Mouse (Mus musculus): ENCODE results near the gene Zfp189. TPM values are rescaled to one million over a fixed set of nuclear protein-coding genes. Genes with fewer than 3 reads are reported as not detected.
A peak's percentile ranks its signal among the peaks of the same experiment; 100 is the strongest.
"Not testable (repeated sequence)": the region's sequence is repeated elsewhere in the genome, so short reads cannot be mapped to it uniquely, and the experiment has no call there.

Gene Zfp189
- 1.1 TPM for polyA plus RNA-seq (2012; fragmentation: generic; extraction: Trizol)
- long read RNA-seq, experiment 1, partial matches to known transcripts = 0 of 4 reads
- long read RNA-seq, experiment 1, other reads (novel, unspliced or antisense) = 1 of 4 reads
- long read RNA-seq, experiment 2, transcript Zfp189-202 (3 exons, 2,965 nt) = major isoform, 15 of 22 reads
- long read RNA-seq, experiment 2, partial matches to known transcripts = 0 of 22 reads
- long read RNA-seq, experiment 2, other reads (novel, unspliced or antisense) = 3 of 22 reads

DNA sequence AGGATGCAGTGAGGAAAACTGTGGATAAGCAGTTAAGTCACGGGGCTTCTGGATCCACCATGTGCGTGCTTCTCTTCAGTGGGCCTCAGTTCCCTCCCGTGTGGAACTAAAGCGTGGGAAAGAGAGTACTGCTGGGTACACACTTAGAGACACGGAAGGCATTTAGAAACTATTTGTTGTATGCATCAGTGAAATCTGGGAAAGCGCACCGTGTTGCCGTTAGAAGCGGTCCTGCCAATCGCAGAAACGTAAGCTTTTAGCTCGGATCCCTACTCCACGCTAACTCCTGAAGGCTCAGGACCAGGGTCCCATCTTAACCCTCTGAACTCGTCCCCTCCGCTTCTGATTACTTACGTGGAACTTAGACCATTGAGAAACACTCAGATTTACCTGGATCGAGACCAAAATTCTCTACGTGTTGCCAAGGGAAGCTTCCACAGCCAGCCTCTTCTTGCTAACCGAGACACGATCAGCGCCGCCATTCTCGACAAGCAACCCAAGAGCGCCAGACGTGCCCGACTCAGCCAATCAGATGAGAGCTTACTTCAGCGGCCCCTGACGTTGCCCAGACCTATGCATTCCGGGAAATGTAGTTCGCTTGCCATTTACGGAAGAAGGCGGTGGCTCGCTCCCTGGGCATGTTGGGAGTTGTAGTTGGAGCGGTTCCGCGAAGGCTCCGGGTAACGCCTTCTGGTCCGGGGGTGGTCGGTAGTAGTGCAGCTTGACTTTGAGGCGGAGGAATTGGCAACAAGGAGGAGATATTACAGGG is at the start of gene Zfp189, which contains the start of gene Mrpl50:
TSS of gene Zfp189 (plus strand) at position 605 of the 769 bp plus-strand sequence.
TSS of gene Mrpl50 (minus strand) at position 522 of the 769 bp plus-strand sequence.
- no peak for TF ChIP-seq MYOD1 (IDR thresholded peaks at IDR 0.05; ENCODE audit: control insufficient read depth, insufficient read length, low read depth)
- TF ChIP-seq MAX (IDR thresholded peaks at IDR 0.05) = peak; percentile 50
- no peak for TF ChIP-seq USF1 (IDR thresholded peaks at IDR 0.05; ENCODE audit: low read depth)
- Histone ChIP-seq H3K27me3 (ENCODE audit: control insufficient read depth, insufficient read depth, insufficient read length) (no peaks in the 10 kb centered on the region), H3K79me2 (ENCODE audit: control insufficient read depth, insufficient read depth) (peaks cover 72% of the 10 kb centered on the region), H3K79me3 (ENCODE audit: low read depth) (peaks cover 51% of the 10 kb centered on the region), H3K36me3 (ENCODE audit: control insufficient read depth, insufficient read depth) (no peaks in the 10 kb centered on the region), H3K4me3 (ENCODE audit: insufficient read depth, poor library complexity, severe bottlenecking) (peak within 1 kb of the TSS; percentile 79), H3ac (ENCODE audit: control insufficient read depth, insufficient read length, low read depth) (peak within 1 kb of the TSS; percentile 85)

DNA sequence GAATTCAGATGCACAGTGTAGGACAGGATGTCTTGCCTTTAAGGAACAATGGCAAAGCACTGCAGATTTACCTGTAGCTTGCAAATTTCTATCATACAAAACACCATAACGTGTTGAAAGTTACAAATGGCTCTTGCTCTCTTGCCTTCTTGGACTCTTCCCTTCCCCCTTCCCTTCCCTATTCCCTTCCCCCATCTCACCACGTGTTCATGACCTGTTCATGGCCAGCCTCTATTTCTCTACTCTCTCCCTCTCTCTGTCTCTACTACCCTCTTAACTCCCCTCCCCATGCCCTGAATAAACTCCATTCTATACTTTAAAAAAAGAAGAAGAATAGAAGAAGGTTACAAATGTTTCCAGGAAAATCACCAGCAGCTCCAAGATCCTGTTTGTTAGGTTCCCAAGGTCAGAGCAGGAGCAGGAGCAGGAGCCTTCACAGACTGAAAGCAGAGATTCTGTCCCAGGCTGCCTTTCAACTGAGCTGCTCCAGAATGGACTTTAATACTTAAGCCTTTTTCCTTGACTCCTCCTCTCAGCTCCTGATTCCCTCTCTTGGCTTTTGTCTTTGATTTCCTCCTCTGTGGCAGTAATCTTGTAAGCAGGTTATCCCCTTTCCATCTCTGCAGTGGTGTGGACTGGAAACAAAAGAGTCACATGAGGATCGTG is 47.4 kb upstream of the Zfp189 start, which contains the start of gene Acnat1:
TSS of gene Acnat1 (minus strand) at position 478 of the 666 bp plus-strand sequence.
- no peaks in the 10 kb centered on the region for H3K27me3 ChIP-seq (ENCODE audit: control insufficient read depth, insufficient read depth, insufficient read length)
- no peaks in the 10 kb centered on the region for H3K79me3 ChIP-seq (ENCODE audit: low read depth)
- H3K36me3 ChIP-seq (ENCODE audit: control insufficient read depth, insufficient read depth) = no peaks in the 10 kb centered on the region
- no peak for TF ChIP-seq MYOD1 (IDR thresholded peaks at IDR 0.05; ENCODE audit: control insufficient read depth, insufficient read length, low read depth)
- no peak for TF ChIP-seq FOSL1 (IDR thresholded peaks at IDR 0.05; ENCODE audit: insufficient read depth, low read length, poor library complexity, severe bottlenecking)
- H3K79me2 ChIP-seq (ENCODE audit: control insufficient read depth, insufficient read depth) = no peaks in the 10 kb centered on the region
- H3K4me3 ChIP-seq (ENCODE audit: insufficient read depth, poor library complexity, severe bottlenecking) = no peak within 1 kb of the TSS
- no peak within 1 kb of the TSS for H3ac ChIP-seq (ENCODE audit: control insufficient read depth, insufficient read length, low read depth)

DNA sequence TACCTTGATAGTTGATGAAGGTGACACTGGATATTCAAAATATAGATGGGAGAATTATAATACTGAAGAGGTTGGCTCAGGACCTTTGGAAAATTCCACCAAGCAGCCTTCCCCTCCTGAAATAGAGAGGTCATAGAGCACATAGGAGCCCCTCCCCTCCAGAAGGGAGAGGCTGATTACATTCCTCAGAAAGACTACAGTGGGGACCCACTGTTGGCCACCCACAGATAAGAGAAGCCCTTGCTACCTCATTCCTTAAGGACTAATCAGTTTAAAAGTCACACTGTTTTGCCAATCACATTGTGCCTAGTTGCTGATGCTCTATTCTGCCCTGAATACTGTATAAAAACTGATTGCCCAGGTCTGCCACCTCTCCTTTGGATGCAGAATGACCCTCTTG is 46.4 kb upstream of the Zfp189 start:
- no peaks in the 10 kb centered on the region for H3K79me2 ChIP-seq (ENCODE audit: control insufficient read depth, insufficient read depth)
- TF ChIP-seq MAX (IDR thresholded peaks at IDR 0.05) (no peak), MYOG (IDR thresholded peaks at IDR 0.05; ENCODE audit: control insufficient read depth, extremely low read depth, insufficient read length) (no peak), MYOD1 (IDR thresholded peaks at IDR 0.05; ENCODE audit: control insufficient read depth, insufficient read length, low read depth) (no peak), CTCF (IDR thresholded peaks at IDR 0.05; ENCODE audit: control insufficient read depth, insufficient read depth, insufficient read length) (no peak), CEBPB (IDR thresholded peaks at IDR 0.05; ENCODE audit: low read depth) (no peak), FOSL1 (IDR thresholded peaks at IDR 0.05; ENCODE audit: insufficient read depth, low read length, poor library complexity, severe bottlenecking) (no peak), USF1 (IDR thresholded peaks at IDR 0.05; ENCODE audit: low read depth) (no peak)

DNA sequence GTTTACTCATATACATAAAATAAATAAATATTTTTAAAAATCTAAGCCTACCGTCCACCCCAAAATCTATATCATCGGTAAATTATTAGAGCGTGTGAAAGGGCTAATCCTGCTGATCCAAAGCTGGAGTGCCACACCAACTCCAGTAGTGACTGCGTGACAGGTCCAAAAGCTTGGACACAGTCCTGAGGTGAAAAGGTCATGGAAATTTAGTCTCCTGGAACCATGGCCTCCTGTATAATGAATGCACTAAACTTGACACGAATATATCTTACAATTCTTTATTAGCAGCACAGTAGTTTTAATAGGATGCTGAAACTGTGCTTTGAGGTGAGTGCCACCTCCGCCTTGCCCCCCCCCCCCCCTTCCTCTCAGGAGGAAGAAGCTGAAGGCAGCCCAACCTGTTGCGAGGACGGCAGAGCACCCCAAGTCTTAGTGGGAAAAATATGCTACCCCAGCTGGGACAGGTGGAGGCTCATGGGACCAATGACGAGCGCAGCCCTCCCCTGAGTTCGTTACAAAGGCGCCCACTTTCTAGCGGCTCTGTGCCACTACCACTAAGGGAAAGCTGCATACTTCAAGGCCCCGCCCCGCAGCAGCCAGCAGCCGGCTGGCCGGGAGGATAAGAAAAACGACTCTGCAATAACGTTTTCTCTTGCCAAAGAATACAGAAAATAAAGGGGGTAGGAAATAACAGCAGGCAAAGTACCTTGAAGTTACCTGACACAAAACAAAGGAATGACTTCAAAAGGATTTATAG is 42.7 kb upstream of the Zfp189 start:
- peaks cover 3% of the 10 kb centered on the region for H3K27me3 ChIP-seq (ENCODE audit: control insufficient read depth, insufficient read depth, insufficient read length)
- H3K4me3 ChIP-seq (ENCODE audit: insufficient read depth, poor library complexity, severe bottlenecking) = no peak overlapping the region
- no peak overlapping the region for H3ac ChIP-seq (ENCODE audit: control insufficient read depth, insufficient read length, low read depth)
- TF ChIP-seq CTCF (IDR thresholded peaks at IDR 0.05; ENCODE audit: control insufficient read depth, insufficient read depth, insufficient read length) (no peak), CEBPB (IDR thresholded peaks at IDR 0.05; ENCODE audit: low read depth) (no peak), MYOD1 (IDR thresholded peaks at IDR 0.05; ENCODE audit: control insufficient read depth, insufficient read length, low read depth) (no peak), USF1 (IDR thresholded peaks at IDR 0.05; ENCODE audit: low read depth) (no peak), MYOG (IDR thresholded peaks at IDR 0.05; ENCODE audit: control insufficient read depth, extremely low read depth, insufficient read length) (no peak), FOSL1 (IDR thresholded peaks at IDR 0.05; ENCODE audit: insufficient read depth, low read length, poor library complexity, severe bottlenecking) (no peak), MAX (IDR thresholded peaks at IDR 0.05) (no peak)
- H3K36me3 ChIP-seq (ENCODE audit: control insufficient read depth, insufficient read depth) = no peaks in the 10 kb centered on the region
- H3K79me3 ChIP-seq (ENCODE audit: low read depth) = no peaks in the 10 kb centered on the region
- H3K79me2 ChIP-seq (ENCODE audit: control insufficient read depth, insufficient read depth) = no peaks in the 10 kb centered on the region

More for the DNA sequence above, 46.4 kb upstream of the Zfp189 start:
- no peak overlapping the region for H3ac ChIP-seq (ENCODE audit: control insufficient read depth, insufficient read length, low read depth)
- H3K36me3 ChIP-seq (ENCODE audit: control insufficient read depth, insufficient read depth) = no peaks in the 10 kb centered on the region
- H3K27me3 ChIP-seq (ENCODE audit: control insufficient read depth, insufficient read depth, insufficient read length) = no peaks in the 10 kb centered on the region
- H3K4me3 ChIP-seq (ENCODE audit: insufficient read depth, poor library complexity, severe bottlenecking) = no peak overlapping the region
- no peaks in the 10 kb centered on the region for H3K79me3 ChIP-seq (ENCODE audit: low read depth)

DNA sequence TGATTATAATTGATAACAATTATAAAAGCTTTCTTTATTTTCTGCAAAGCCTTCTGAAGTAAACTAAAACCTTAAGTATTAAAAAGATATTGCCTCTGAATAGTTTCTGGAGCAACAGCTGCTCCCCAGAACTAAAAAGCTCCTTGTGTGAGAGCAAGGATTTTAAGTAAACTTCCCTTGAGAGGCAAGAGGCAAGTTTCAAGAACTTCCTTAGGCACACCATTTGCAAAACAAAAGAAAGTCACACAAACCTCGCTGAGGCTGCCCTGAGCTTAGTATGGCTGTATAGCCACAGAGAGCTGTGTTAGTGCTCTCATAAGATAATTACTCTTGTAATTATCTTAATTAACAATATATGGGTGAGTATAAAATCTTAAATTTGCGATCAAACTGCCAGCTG is 41.9 kb upstream of the Zfp189 start:
- H3K79me3 ChIP-seq (ENCODE audit: low read depth); H3K4me3 ChIP-seq (ENCODE audit: insufficient read depth, poor library complexity, severe bottlenecking); H3ac ChIP-seq (ENCODE audit: control insufficient read depth, insufficient read length, low read depth); H3K79me2 ChIP-seq (ENCODE audit: control insufficient read depth, insufficient read depth); H3K36me3 ChIP-seq (ENCODE audit: control insufficient read depth, insufficient read depth); H3K27me3 ChIP-seq (ENCODE audit: control insufficient read depth, insufficient read depth, insufficient read length): not testable (repeated sequence)
